Comparison of ENCODE assay signal across 8 mouse cellular contexts in genomic region chr9:121995077-121995476, GRCm38 (mm10). TPM values are rescaled to one million over a fixed set of nuclear protein-coding genes. Genes with fewer than 3 reads are reported as not detected.
A peak's percentile ranks its signal among the peaks of the same experiment; 100 is the strongest.
DNase-seq lines count a peak whose midpoint lies in the region; ATAC-seq and TF ChIP-seq lines count a peak whose summit lies in the region.

No protein-coding gene starts in this region.

- no peaks in the 10 kb centered on the region for H3K36me3 ChIP-seq in erythroblast, embryonic 14.5 days (ENCODE audit: control insufficient read depth)
- H3K36me3 ChIP-seq in megakaryocyte, embryonic 14.5 days (replicated peaks; ENCODE audit: low read length) = peaks cover 3% of the 10 kb centered on the region
- no peaks in the 10 kb centered on the region for H3K36me3 ChIP-seq in limb, embryonic 14.5 days (ENCODE audit: control insufficient read depth, insufficient read depth, low read length)
- no peaks in the 10 kb centered on the region for H3K36me3 ChIP-seq in stomach, embryonic 15.5 days

- peak overlapping the region; percentile 73 for H3K9ac ChIP-seq in limb, embryonic 14.5 days (ENCODE audit: low read depth, low read length, severe bottlenecking)
- H3K9ac ChIP-seq in stomach, embryonic 15.5 days = no peak overlapping the region

- TF ChIP-seq POLR2A in limb, embryonic 14.5 days (IDR thresholded peaks at IDR 0.05; ENCODE audit: borderline replicate concordance, extremely low read depth, insufficient read depth, insufficient read length) = no peak

- no peak for DNase-seq in limb, embryonic 14.5 days (ENCODE audit: low spot score)
- DNase-seq in embryo, embryonic 11 days = no peak

- peak overlapping the region; percentile 59 for H3K4me3 ChIP-seq in erythroblast, embryonic 14.5 days (replicated peaks)
- peak overlapping the region; percentile 93 for H3K4me3 ChIP-seq in megakaryocyte, embryonic 14.5 days (replicated peaks)
- peak overlapping the region; percentile 89 for H3K4me3 ChIP-seq in limb, embryonic 14.5 days (replicated peaks; ENCODE audit: low read length)
- peak overlapping the region; percentile 90 for H3K4me3 ChIP-seq in stomach, embryonic 15.5 days (replicated peaks)

- no peak for ATAC-seq in erythroblast, adult 5-6 weeks (replicated peaks; ENCODE audit: low FRiP score, poor library complexity, severe bottlenecking)
- ATAC-seq in megakaryocyte, adult 5-6 weeks (ENCODE audit: poor library complexity, severe bottlenecking) = no peak
- ATAC-seq in limb, embryonic 14.5 days (ENCODE audit: low FRiP score, low read depth) = no peak
- no peak for ATAC-seq in stomach, embryonic 15.5 days (ENCODE audit: insufficient read depth, low FRiP score, low read depth)
- no peak for ATAC-seq in monocyte, adult 5-6 weeks (replicated peaks; ENCODE audit: insufficient number of reproducible peaks, low FRiP score, low TSS enrichment, poor library complexity, severe bottlenecking)

- peak overlapping the region; percentile 95 for H3K4me2 ChIP-seq in limb, embryonic 14.5 days (replicated peaks; ENCODE audit: low read depth, low read length, severe bottlenecking)
- H3K4me2 ChIP-seq in stomach, embryonic 15.5 days = peak overlapping the region; percentile 97

- H3K27me3 ChIP-seq in erythroblast, embryonic 14.5 days (ENCODE audit: control insufficient read depth) = peaks cover 13% of the 10 kb centered on the region
- H3K27me3 ChIP-seq in megakaryocyte, embryonic 14.5 days (replicated peaks) = peaks cover 55% of the 10 kb centered on the region
- no peaks in the 10 kb centered on the region for H3K27me3 ChIP-seq in limb, embryonic 14.5 days (ENCODE audit: control insufficient read depth, insufficient read depth, low read length)
- H3K27me3 ChIP-seq in stomach, embryonic 15.5 days (replicated peaks) = no peaks in the 10 kb centered on the region

- H3K9me3 ChIP-seq in erythroblast, embryonic 14.5 days (ENCODE audit: control insufficient read depth, low read length) = no peaks in the 10 kb centered on the region
- no peaks in the 10 kb centered on the region for H3K9me3 ChIP-seq in megakaryocyte, embryonic 14.5 days
- no peaks in the 10 kb centered on the region for H3K9me3 ChIP-seq in limb, embryonic 14.5 days (ENCODE audit: control insufficient read depth, low read length)
- H3K9me3 ChIP-seq in stomach, embryonic 15.5 days = no peaks in the 10 kb centered on the region

- H3K4me1 ChIP-seq in erythroblast, embryonic 14.5 days (ENCODE audit: control insufficient read depth) = peaks cover 4% of the 10 kb centered on the region
- H3K4me1 ChIP-seq in megakaryocyte, embryonic 14.5 days = peaks cover 47% of the 10 kb centered on the region
- no peaks in the 10 kb centered on the region for H3K4me1 ChIP-seq in limb, embryonic 14.5 days (ENCODE audit: control insufficient read depth, insufficient read depth, low read length)
- peaks cover 5% of the 10 kb centered on the region; the same call in 1 of the 2 replicates for H3K4me1 ChIP-seq in stomach, embryonic 15.5 days

- 19% methylated on average over 9 of the region's 10 CpGs for WGBS in limb, embryonic 14.5 days
- 13% methylated on average over 10 of the region's 10 CpGs for WGBS in stomach, embryonic 15.5 days

- H3K27ac ChIP-seq in limb, embryonic 14.5 days (replicated peaks; ENCODE audit: low read depth, low read length) = no peak overlapping the region
- no peak overlapping the region for H3K27ac ChIP-seq in stomach, embryonic 15.5 days

RNA-seq across cellular contexts. Expression of gene Pomgnt2, which starts 1.8 kb away (rescaled TPM):
- polyA plus RNA-seq in erythroblast, embryonic 14.5 days (2012) = 0.04 TPM in 1 of 2 replicates, not detected in the other
- total RNA-seq in erythroblast, adult 5-6 weeks (2015; ENCODE audit: low replicate concordance) = not detected in 2 replicates
- 2.0 TPM in 1 of 2 replicates, not detected in the other for total RNA-seq in erythroblast, adult 5-6 weeks (2017; ENCODE audit: low replicate concordance)
- 3.1 and 5.6 TPM in 2 replicates for polyA plus RNA-seq in megakaryocyte, embryonic 14.5 days (2012; ENCODE audit: insufficient read depth, low replicate concordance)
- total RNA-seq in megakaryocyte, adult 5-6 weeks (2015) = 1.4 TPM in 1 of 2 replicates, not detected in the other
- 0.18 and 1.5 TPM in 2 replicates for total RNA-seq in megakaryocyte, adult 5-6 weeks (2017)
- 20.3 and 24.6 TPM in 2 replicates for polyA plus RNA-seq in limb, embryonic 14.5 days (2012; rRNA removed)
- polyA plus RNA-seq in limb, embryonic 14.5 days (2014; fragmentation: Nextera tagmentation; extraction: Ambion mirVana) = 14.6 and 15.9 TPM in 2 replicates
- 16.5 TPM in 2 replicates for polyA plus RNA-seq in stomach, embryonic 15.5 days (2015; fragmentation: Nextera tagmentation; extraction: Ambion mirVana)
- not detected in 3 replicates for total RNA-seq in monocyte, adult 5-6 weeks (2017)

RNA-seq across cellular contexts. Expression of gene Fam198a, which starts 44.3 kb away (rescaled TPM):
- not detected in 2 replicates for polyA plus RNA-seq in erythroblast, embryonic 14.5 days (2012)
- not detected in 2 replicates for total RNA-seq in erythroblast, adult 5-6 weeks (2015; ENCODE audit: low replicate concordance)
- total RNA-seq in erythroblast, adult 5-6 weeks (2017; ENCODE audit: low replicate concordance) = not detected in 2 replicates
- not detected in 2 replicates for polyA plus RNA-seq in megakaryocyte, embryonic 14.5 days (2012; ENCODE audit: insufficient read depth, low replicate concordance)
- not detected in 2 replicates for total RNA-seq in megakaryocyte, adult 5-6 weeks (2015)
- total RNA-seq in megakaryocyte, adult 5-6 weeks (2017) = not detected in 2 replicates
- polyA plus RNA-seq in limb, embryonic 14.5 days (2012; rRNA removed) = 8.7 and 11.4 TPM in 2 replicates
- polyA plus RNA-seq in limb, embryonic 14.5 days (2014; fragmentation: Nextera tagmentation; extraction: Ambion mirVana) = 6.4 and 6.7 TPM in 2 replicates
- 6.4 and 9.0 TPM in 2 replicates for polyA plus RNA-seq in stomach, embryonic 15.5 days (2015; fragmentation: Nextera tagmentation; extraction: Ambion mirVana)
- total RNA-seq in monocyte, adult 5-6 weeks (2017) = not detected in 3 replicates
